Mouse (Mus musculus) stomach, postnatal 0 days (tissue): ENCODE data around the gene Snrpc. TPM values are rescaled to one million over a fixed set of nuclear protein-coding genes. Genes with fewer than 3 reads are reported as not detected.

ENCODE experiments used
- ATAC-seq: fragments of 200-750 bp; cut with Nextera tagmentation; 2 replicates; pipeline ENCODE4 v1.8.0; 2017; ENCODE audit not compliant: low FRiP score, low TSS enrichment
- DNase-seq: peaks from one replicate; pipeline ENCODE4 v3.0.0-alpha.2; 2016; ENCODE audit warnings: low spot score
- H3K27ac ChIP-seq: fragments of 300-500 bp; sonication (generic); replicated peaks from 2 replicates; pipeline ENCODE4 v1.5.1; 2014; ENCODE audit warnings: mild to moderate bottlenecking, control low read depth
- H3K27me3 ChIP-seq: fragments of 300-500 bp; sonication (generic); 2 replicates; pipeline ENCODE4 v1.6.1; 2014; ENCODE audit warnings: low read length; ENCODE audit not compliant: control insufficient read depth, insufficient read depth
- H3K36me3 ChIP-seq: fragments of 300-500 bp; sonication (generic); 2 replicates; pipeline ENCODE4 v1.6.1; 2014; ENCODE audit warnings: low read length, mixed read lengths; ENCODE audit not compliant: control insufficient read depth, insufficient read depth
- H3K4me1 ChIP-seq: fragments of 300-500 bp; sonication (generic); replicated peaks from 2 replicates; pipeline ENCODE4 v1.6.1; 2014; ENCODE audit warnings: antibody characterized with exemption; ENCODE audit not compliant: control insufficient read depth, insufficient read depth
- H3K4me2 ChIP-seq: fragments of 300-500 bp; sonication (generic); replicated peaks from 2 replicates; pipeline ENCODE4 v1.6.1; 2014; ENCODE audit warnings: low read depth, mild to moderate bottlenecking, control low read depth, moderate library complexity
- H3K4me3 ChIP-seq: fragments of 300-500 bp; sonication (generic); 2 replicates; pipeline ENCODE4 v1.5.1; 2014; ENCODE audit warnings: low read depth, low read length, control low read depth
- H3K9ac ChIP-seq: fragments of 300-500 bp; sonication (generic); 2 replicates; pipeline ENCODE4 v1.6.1; 2014; ENCODE audit warnings: mild to moderate bottlenecking, low read length, control low read depth, mixed read lengths
- H3K9me3 ChIP-seq: fragments of 300-500 bp; sonication (generic); 2 replicates; pipeline ENCODE4 v1.6.1; 2016; ENCODE audit warnings: low read length; ENCODE audit not compliant: control insufficient read depth
- CTCF ChIP-seq: IDR thresholded peaks from 2 replicates; pipeline ENCODE4 v1.5.1; 2016; ENCODE audit warnings: antibody characterized with exemption, low read depth, mild to moderate bottlenecking, moderate library complexity
- EP300 ChIP-seq: optimal IDR thresholded peaks from 2 replicates; pipeline ENCODE3; 2016; ENCODE audit warnings: antibody characterized with exemption
- WGBS: fragments of 180-500 bp; shearing (Covaris S2); extraction: QIAGEN DNeasy Blood & Tissue Kit; methylation state at CpG from one replicate; pipeline ENCODE4 v1.1.7; 2014; 5-methylcytosine and 5-hydroxymethylcytosine counted together
- polyA plus RNA-seq: library from polyadenylated mRNA; unstranded; fragments of >200 nt; fragmentation: Nextera tagmentation; extraction: Ambion mirVana; gene quantifications from 2 replicates; pipeline ENCODE4 v1.2.1, GENCODE M21; 2015

Snrpc gene
- polyA plus RNA-seq, 1 experiment from 2014 or later: 179 TPM

- 44% methylated on average over 9 of the region's 9 CpGs for WGBS
- Histone ChIP-seq H3K9ac (peak overlapping the region; percentile 70; the same call in 1 of the 2 replicates), H3K4me3 (no peak overlapping the region; the same call in 1 of the 2 replicates)
Observed at GRCm38 (mm10) chr17:27821407-27822338, 16.3 kb upstream of the Snrpc start.

GRCm38 (mm10) chr17:27823142-27823905, 14.6 kb upstream of the Snrpc start:
- ATAC-seq (no peak), DNase-seq (no peak)
- H3K36me3 ChIP-seq: no peaks in the 10 kb centered on the region
- 74% methylated on average over 9 of the region's 9 CpGs for WGBS
- H3K9me3 ChIP-seq: no peaks in the 10 kb centered on the region
- no peaks in the 10 kb centered on the region for H3K4me1 ChIP-seq
- H3K9ac ChIP-seq: no peak overlapping the region
- no peak overlapping the region for H3K4me2 ChIP-seq
- H3K27me3 ChIP-seq: no peaks in the 10 kb centered on the region
- TF ChIP-seq CTCF: no peak
- TF ChIP-seq EP300: no peak
- no peak overlapping the region for H3K27ac ChIP-seq
- H3K4me3 ChIP-seq: no peak overlapping the region

More at GRCm38 (mm10) chr17:27821407-27822338, 16.3 kb upstream of the Snrpc start:
- peak overlapping the region; percentile 90 for H3K27ac ChIP-seq
- ATAC-seq (no peak), DNase-seq (peak; percentile 51)
- peak overlapping the region; percentile 68; the same call in 1 of the 2 replicates for H3K4me2 ChIP-seq
- no peaks in the 10 kb centered on the region for H3K27me3 ChIP-seq
- no peak for TF ChIP-seq EP300
- no peak for TF ChIP-seq CTCF
- H3K4me1 ChIP-seq: no peaks in the 10 kb centered on the region
- no peaks in the 10 kb centered on the region for H3K36me3 ChIP-seq
- no peaks in the 10 kb centered on the region for H3K9me3 ChIP-seq

- no peaks in the 10 kb centered on the region for H3K4me1 ChIP-seq
- WGBS: 51% methylated on average over 1 of the region's 1 CpGs
- DNase-seq: no peak
- no peak overlapping the region for H3K4me2 ChIP-seq
- ATAC-seq: no peak
- H3K9me3 ChIP-seq: no peaks in the 10 kb centered on the region
- H3K27me3 ChIP-seq: no peaks in the 10 kb centered on the region
- H3K4me3 ChIP-seq: no peak overlapping the region
- H3K36me3 ChIP-seq: no peaks in the 10 kb centered on the region
- no peak overlapping the region for H3K9ac ChIP-seq
- no peak for TF ChIP-seq CTCF
- no peak for TF ChIP-seq EP300
- no peak overlapping the region for H3K27ac ChIP-seq
Observed at GRCm38 (mm10) chr17:27824941-27825340, 13.0 kb upstream of the Snrpc start.

- Histone ChIP-seq H3K4me1 (no peaks in the 10 kb centered on the region), H3K4me2 (peak overlapping the region; percentile 59; the same call in 1 of the 2 replicates), H3K9me3 (no peaks in the 10 kb centered on the region), H3K9ac (no peak overlapping the region), H3K27me3 (no peaks in the 10 kb centered on the region), H3K4me3 (no peak overlapping the region), H3K36me3 (no peaks in the 10 kb centered on the region), H3K27ac (0 out of 2 replicates have a peak overlapping the region, but pooled peaks have one; percentile 20)
- DNase-seq: no peak
- no peak for TF ChIP-seq CTCF
- no peak for TF ChIP-seq EP300
- ATAC-seq: no peak
- 18% methylated on average over 3 of the region's 3 CpGs for WGBS
Observed at GRCm38 (mm10) chr17:27825539-27825938, 12.4 kb upstream of the Snrpc start.

- DNase-seq (peak; percentile 74), ATAC-seq (peak; percentile 60)
- Histone ChIP-seq H3K9ac (peak overlapping the region; percentile 38), H3K4me2 (peak overlapping the region; percentile 59), H3K36me3 (no peaks in the 10 kb centered on the region), H3K27me3 (no peaks in the 10 kb centered on the region), H3K4me3 (peak overlapping the region; percentile 33), H3K9me3 (no peaks in the 10 kb centered on the region), H3K4me1 (no peaks in the 10 kb centered on the region), H3K27ac (peak overlapping the region; percentile 79)
- TF ChIP-seq EP300: no peak
- peak; percentile 48 for TF ChIP-seq CTCF
- 2% methylated on average over 22 of the region's 22 CpGs for WGBS
Observed at GRCm38 (mm10) chr17:27825984-27826905, 11.7 kb upstream of the Snrpc start.
